Mouse (Mus musculus) limb, embryonic 13.5 days (tissue): ENCODE data around the gene Gm3285. TPM values are rescaled to one million over a fixed set of nuclear protein-coding genes. Genes with fewer than 3 reads are reported as not detected.

Experiments
- ATAC-seq: fragments of 200-750 bp; cut with Nextera tagmentation; 2 replicates; pipeline ENCODE4 v1.8.0; 2017; ENCODE audit warnings: low read depth, moderate number of reproducible peaks, moderate TSS enrichment; ENCODE audit not compliant: low FRiP score
- H3K27ac ChIP-seq: fragments of 300-500 bp; sonication (generic); 2 replicates; pipeline ENCODE4 v1.5.1; 2015; ENCODE audit warnings: inconsistent platforms, mild to moderate bottlenecking, moderate library complexity
- H3K27me3 ChIP-seq: fragments of 300-500 bp; sonication (generic); 2 replicates; pipeline ENCODE4 v1.6.1; 2015; ENCODE audit warnings: mild to moderate bottlenecking, inconsistent platforms
- H3K36me3 ChIP-seq: fragments of 300-500 bp; sonication (generic); 2 replicates; pipeline ENCODE4 v1.6.1; 2015; ENCODE audit warnings: inconsistent platforms, mild to moderate bottlenecking, moderate library complexity
- H3K4me1 ChIP-seq: fragments of 300-500 bp; sonication (generic); 2 replicates; pipeline ENCODE4 v1.6.1; 2015; ENCODE audit warnings: inconsistent platforms
- H3K4me2 ChIP-seq: fragments of 300-500 bp; sonication (generic); replicated peaks from 2 replicates; pipeline ENCODE4 v1.6.1; 2015; ENCODE audit warnings: inconsistent platforms, mild to moderate bottlenecking, moderate library complexity
- H3K4me3 ChIP-seq: fragments of 300-500 bp; sonication (generic); 2 replicates; pipeline ENCODE4 v1.5.1; 2015; ENCODE audit warnings: moderate library complexity, mild to moderate bottlenecking, inconsistent platforms
- H3K9ac ChIP-seq: fragments of 300-500 bp; sonication (generic); 2 replicates; pipeline ENCODE4 v1.6.1; 2015; ENCODE audit warnings: mild to moderate bottlenecking, inconsistent platforms
- H3K9me3 ChIP-seq: fragments of 300-500 bp; sonication (generic); 2 replicates; pipeline ENCODE4 v1.6.1; 2016; ENCODE audit warnings: inconsistent platforms
- WGBS: fragments of 180-500 bp; shearing (Covaris S2); methylation state at CpG from one replicate; pipeline ENCODE4 v1.1.7; 2015; 5-methylcytosine and 5-hydroxymethylcytosine counted together
- polyA plus RNA-seq: library from polyadenylated mRNA; unstranded; fragments of >200 nt; fragmentation: Nextera tagmentation; extraction: Ambion mirVana; gene quantifications from 2 replicates; pipeline ENCODE4 v1.2.1, GENCODE M21; 2015

The Gm3285 gene
- polyA plus RNA-seq, 1 experiment from 2014 or later, result not detected

DNA sequence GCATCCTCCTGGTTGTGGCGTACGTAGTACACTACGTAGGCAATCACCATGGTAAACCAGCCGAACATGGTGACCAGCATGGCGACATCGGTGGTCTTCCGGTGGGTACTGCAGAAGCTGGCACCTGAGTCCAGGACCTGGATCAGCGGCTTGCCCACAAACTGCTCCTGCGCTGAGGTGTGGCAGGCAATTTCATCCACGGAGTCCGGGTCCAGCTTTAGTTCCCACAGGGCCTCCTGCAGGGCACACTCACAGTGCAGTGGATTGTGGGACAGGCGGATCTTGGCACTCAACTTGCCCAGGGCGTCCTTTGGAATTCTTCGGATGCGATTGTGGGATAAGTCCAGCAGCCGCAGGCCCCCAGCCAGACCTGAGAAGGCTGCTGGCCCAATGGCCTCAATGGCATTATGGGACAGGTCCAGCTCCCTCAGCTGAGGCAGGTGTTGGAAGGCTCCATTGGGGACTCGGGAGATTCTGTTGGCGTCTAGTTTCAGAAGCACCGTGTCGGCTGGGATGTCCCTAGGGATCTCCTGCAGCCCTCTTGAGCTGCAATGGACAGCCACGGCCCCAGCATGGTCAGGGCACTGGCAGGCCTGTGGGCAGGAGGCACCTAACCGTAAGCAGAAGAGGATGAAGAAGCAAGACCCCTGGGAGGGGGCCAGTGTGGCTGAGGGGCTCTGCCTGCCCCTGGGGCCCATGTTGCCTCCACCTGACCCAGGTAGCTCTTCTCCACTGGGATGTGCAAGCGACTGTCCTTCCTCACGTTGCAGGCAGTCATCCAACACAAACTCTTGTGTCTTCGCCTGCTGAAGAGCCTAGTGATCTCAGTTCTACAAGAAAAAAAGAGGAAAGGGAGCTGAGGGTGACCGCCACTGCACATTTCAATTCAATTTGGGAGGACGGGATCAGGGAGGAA is 39.4 kb downstream of the Gm3285 start:
- Histone ChIP-seq H3K36me3 (no peaks in the 10 kb centered on the region), H3K4me3 (peak overlapping the region; percentile 62), H3K9me3 (no peaks in the 10 kb centered on the region), H3K27me3 (peaks cover 18% of the 10 kb centered on the region), H3K9ac (peak overlapping the region; percentile 75; the same call in 1 of the 2 replicates), H3K4me2 (peak overlapping the region; percentile 83), H3K4me1 (peaks cover 12% of the 10 kb centered on the region), H3K27ac (no peak overlapping the region)
- ATAC-seq, result no peak
- 83% methylated on average over 27 of the region's 27 CpGs for WGBS

DNA sequence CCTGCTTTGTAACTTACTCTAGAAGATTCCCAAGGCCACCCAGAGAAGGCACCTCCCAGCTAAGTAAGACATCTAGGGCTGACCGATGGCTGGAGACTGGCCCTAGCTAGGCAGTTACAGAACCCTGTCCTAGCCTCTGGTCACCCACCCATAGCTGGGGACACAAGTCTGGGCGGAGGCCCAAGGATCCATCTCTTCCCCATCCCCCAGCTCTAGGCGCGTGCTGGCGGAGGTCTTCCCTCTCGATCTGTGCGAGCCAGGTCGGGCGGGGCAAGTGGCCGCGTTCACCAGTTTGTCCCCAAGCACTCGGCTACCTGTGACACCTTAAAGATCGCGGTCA is 40.1 kb downstream of the Gm3285 start:
- Histone ChIP-seq H3K27ac (no peak overlapping the region), H3K4me3 (peak overlapping the region; percentile 62), H3K36me3 (no peaks in the 10 kb centered on the region), H3K27me3 (peaks cover 18% of the 10 kb centered on the region), H3K9me3 (no peaks in the 10 kb centered on the region), H3K4me1 (peaks cover 12% of the 10 kb centered on the region), H3K9ac (peak overlapping the region; percentile 75), H3K4me2 (peak overlapping the region; percentile 83)
- peak; percentile 21; the same call in 1 of the 2 replicates for ATAC-seq
- WGBS, result 2% methylated on average over 14 of the region's 14 CpGs

- Histone ChIP-seq H3K36me3 (no peaks in the 10 kb centered on the region), H3K27ac (no peak within 1 kb of the TSS), H3K9me3 (no peaks in the 10 kb centered on the region; the same call in 1 of the 2 replicates), H3K4me2 (peak within 1 kb of the TSS; percentile 83), H3K9ac (peak within 1 kb of the TSS; percentile 75), H3K27me3 (peaks cover 18% of the 10 kb centered on the region), H3K4me3 (peak within 1 kb of the TSS; percentile 62), H3K4me1 (peaks cover 12% of the 10 kb centered on the region)
- peak; percentile 79 for ATAC-seq
- under 1% methylated on average over 45 of the region's 46 CpGs for WGBS
These were observed 40.6 kb downstream of the Gm3285 start, which contains the start of gene Lrrc3 for GRCm38 (mm10) chr10:77902211-77902893. TSS of gene Lrrc3 (minus strand) at chr10:77902536.

GRCm38 (mm10) chr10:77902894-77903715 is 41.3 kb downstream of the Gm3285 start:
- Histone ChIP-seq H3K9ac (no peak overlapping the region), H3K4me2 (peak overlapping the region; percentile 83), H3K4me3 (peak overlapping the region; percentile 62), H3K9me3 (peaks cover 3% of the 10 kb centered on the region; the same call in 1 of the 2 replicates), H3K36me3 (no peaks in the 10 kb centered on the region), H3K27me3 (peaks cover 18% of the 10 kb centered on the region), H3K4me1 (peaks cover 12% of the 10 kb centered on the region), H3K27ac (no peak overlapping the region)
- whole genome bisulfite sequencing, result 9% methylated on average over 35 of the region's 35 CpGs
- ATAC-seq, result peak; percentile 68

Other genes starting within 250 kb of the Gm3285 start
- gene Ube2g2, start 239.7 kb upstream of the Gm3285 start, polyA plus RNA-seq, result 89.3 and 96.0 TPM in 2 replicates
- gene Tspear, start 175.4 kb upstream of the Gm3285 start, polyA plus RNA-seq, result 0.74 and 1.3 TPM in 2 replicates
- not detected in 2 replicates for gene Gm19402, start 171.2 kb upstream of the Gm3285 start, polyA plus RNA-seq
- not detected in 2 replicates for gene Gm9508, start 164.7 kb upstream of the Gm3285 start, polyA plus RNA-seq
- gene Gm10272, start 155.3 kb upstream of the Gm3285 start, polyA plus RNA-seq, result not detected in 2 replicates
- gene Gm10024, start 150.5 kb upstream of the Gm3285 start, polyA plus RNA-seq, result 0.51 TPM in 1 of 2 replicates, not detected in the other
- gene Gm10142, start 146.2 kb upstream of the Gm3285 start, polyA plus RNA-seq, result not detected in 2 replicates
- 0.23 TPM in 1 of 2 replicates, not detected in the other for gene Krtap12-1, start 141.4 kb upstream of the Gm3285 start, polyA plus RNA-seq
- not detected in 2 replicates for gene Gm10100, start 135.5 kb upstream of the Gm3285 start, polyA plus RNA-seq
- not detected in 2 replicates for gene Gm18596, start 119.3 kb upstream of the Gm3285 start, polyA plus RNA-seq
- gene Gm9736, start 110.6 kb upstream of the Gm3285 start, polyA plus RNA-seq, result not detected in 2 replicates
- not detected in 2 replicates for gene Gm3233, start 102.3 kb upstream of the Gm3285 start, polyA plus RNA-seq
- gene Gm3238, start 90.7 kb upstream of the Gm3285 start, polyA plus RNA-seq, result not detected in 2 replicates
- not detected in 2 replicates for gene Gm7138, start 85.0 kb upstream of the Gm3285 start, polyA plus RNA-seq
- gene Gm3250, start 79.4 kb upstream of the Gm3285 start, polyA plus RNA-seq, result not detected in 2 replicates
- not detected in 2 replicates for gene Gm7137, start 73.8 kb upstream of the Gm3285 start, polyA plus RNA-seq
- gene Gm9639, start 66.9 kb upstream of the Gm3285 start, polyA plus RNA-seq, result not detected in 2 replicates
- not detected in 2 replicates for gene Gm19668, start 62.8 kb upstream of the Gm3285 start, polyA plus RNA-seq
- not detected in 2 replicates for gene Gm9507, start 50.1 kb upstream of the Gm3285 start, polyA plus RNA-seq
- gene Gm2696, start 47.3 kb upstream of the Gm3285 start, polyA plus RNA-seq, result not detected in 2 replicates
- not detected in 2 replicates for gene Krtap10-4, start 34.9 kb upstream of the Gm3285 start, polyA plus RNA-seq
- gene Krtap10-10, start 26.0 kb upstream of the Gm3285 start, polyA plus RNA-seq, result not detected in 2 replicates
- not detected in 2 replicates for gene Gm36176, start 15.2 kb upstream of the Gm3285 start, polyA plus RNA-seq
- not detected in 2 replicates for gene Gm10318, start 9.1 kb upstream of the Gm3285 start, polyA plus RNA-seq
- 4.1 and 4.7 TPM in 2 replicates for gene Lrrc3, start 40.6 kb downstream of the Gm3285 start, polyA plus RNA-seq
- gene Trpm2, start 108.6 kb downstream of the Gm3285 start, polyA plus RNA-seq, result 0.28 and 0.29 TPM in 2 replicates
- gene 1810043G02Rik, start 116.5 kb downstream of the Gm3285 start, polyA plus RNA-seq, result 30.6 and 31.1 TPM in 2 replicates
- gene Pfkl, start 148.1 kb downstream of the Gm3285 start, polyA plus RNA-seq, result 158 and 160 TPM in 2 replicates
- gene Dnmt3l, start 180.0 kb downstream of the Gm3285 start, polyA plus RNA-seq, result 0.17 TPM in 1 of 2 replicates, not detected in the other
- 0.99 and 1.0 TPM in 2 replicates for gene Aire, start 181.6 kb downstream of the Gm3285 start, polyA plus RNA-seq
- 3.8 and 3.9 TPM in 2 replicates for gene Icosl, start 207.3 kb downstream of the Gm3285 start, polyA plus RNA-seq